Mouse (Mus musculus) embryonic facial prominence, embryonic 13.5 days (tissue): ENCODE measurements around the gene A530032D15Rik. TPM values are rescaled to one million over a fixed set of nuclear protein-coding genes. Genes with fewer than 3 reads are reported as not detected.
A peak's percentile ranks its signal among the peaks of the same experiment; 100 is the strongest.
"Not testable (repeated sequence)": the region's sequence is repeated elsewhere in the genome, so short reads cannot be mapped to it uniquely, and the experiment has no call there.

Experiments
- ATAC-seq: fragments of 200-750 bp; cut with Nextera tagmentation; 2 replicates; pipeline ENCODE4 v1.8.0; 2017; ENCODE audit warnings: low read depth; ENCODE audit not compliant: insufficient number of reproducible peaks, insufficient read depth, low FRiP score, low TSS enrichment
- H3K27ac ChIP-seq: fragments of 300-500 bp; sonication (generic); 2 replicates; pipeline ENCODE4 v1.5.1; 2015; ENCODE audit warnings: moderate library complexity, mild to moderate bottlenecking, inconsistent platforms
- H3K27me3 ChIP-seq: fragments of 300-500 bp; sonication (generic); 2 replicates; pipeline ENCODE4 v1.6.1; 2015; ENCODE audit warnings: mild to moderate bottlenecking, inconsistent platforms
- H3K36me3 ChIP-seq: fragments of 300-500 bp; sonication (generic); 2 replicates; pipeline ENCODE4 v1.6.1; 2015; ENCODE audit warnings: mild to moderate bottlenecking, inconsistent platforms
- H3K4me1 ChIP-seq: fragments of 300-500 bp; sonication (generic); 2 replicates; pipeline ENCODE4 v1.6.1; 2015; ENCODE audit warnings: inconsistent platforms
- H3K4me2 ChIP-seq: fragments of 300-500 bp; sonication (generic); 2 replicates; pipeline ENCODE4 v1.6.1; 2015; ENCODE audit warnings: moderate library complexity, mild to moderate bottlenecking, inconsistent platforms
- H3K4me3 ChIP-seq: fragments of 300-500 bp; sonication (generic); 2 replicates; pipeline ENCODE4 v1.5.1; 2015; ENCODE audit warnings: mild to moderate bottlenecking, inconsistent platforms
- H3K9ac ChIP-seq: fragments of 300-500 bp; sonication (generic); 2 replicates; pipeline ENCODE4 v1.6.1; 2015; ENCODE audit warnings: mild to moderate bottlenecking, inconsistent platforms
- H3K9me3 ChIP-seq: fragments of 300-500 bp; sonication (generic); 2 replicates; pipeline ENCODE4 v1.6.1; 2016; ENCODE audit warnings: inconsistent platforms
- WGBS: fragments of 180-500 bp; shearing (Covaris S2); methylation state at CpG from one replicate; pipeline ENCODE4 v1.1.7; 2015; ENCODE audit warnings: mixed read lengths; 5-methylcytosine and 5-hydroxymethylcytosine counted together
- polyA plus RNA-seq: library from polyadenylated mRNA; unstranded; fragments of >200 nt; fragmentation: Nextera tagmentation; extraction: Ambion mirVana; gene quantifications from 2 replicates; pipeline ENCODE4 v1.2.1, GENCODE M21; 2015

The A530032D15Rik gene
- not detected in 2 replicates for polyA plus RNA-seq

GRCm38 (mm10) chr1:85109753-85110152 lies at the start of gene A530032D15Rik:
Gene A530032D15Rik, minus strand, starts transcription at chr1:85109853.
- H3K4me2 ChIP-seq, H3K9ac ChIP-seq, H3K27me3 ChIP-seq, H3K36me3 ChIP-seq, H3K27ac ChIP-seq, ATAC-seq, H3K4me1 ChIP-seq, H3K4me3 ChIP-seq: not testable (repeated sequence)
- peaks cover 12% of the 10 kb centered on the region; the same call in 1 of the 2 replicates for H3K9me3 ChIP-seq
- WGBS: no CpG with 5 or more reads among the region's 7 CpGs

GRCm38 (mm10) chr1:85155151-85155550 lies 45.5 kb upstream of the A530032D15Rik start:
- H3K9ac ChIP-seq, H3K36me3 ChIP-seq, H3K27ac ChIP-seq, H3K9me3 ChIP-seq, H3K4me1 ChIP-seq, ATAC-seq, H3K27me3 ChIP-seq, H3K4me3 ChIP-seq, H3K4me2 ChIP-seq: not testable (repeated sequence)
- 79% methylated on average over 4 of the region's 5 CpGs for WGBS

GRCm38 (mm10) chr1:85133671-85134070 lies 24.0 kb upstream of the A530032D15Rik start:
- ATAC-seq, H3K4me1 ChIP-seq, H3K4me3 ChIP-seq, H3K9ac ChIP-seq, H3K36me3 ChIP-seq, H3K27me3 ChIP-seq, H3K27ac ChIP-seq, H3K4me2 ChIP-seq, H3K9me3 ChIP-seq: not testable (repeated sequence)
- 92% methylated on average over 22 of the region's 22 CpGs for WGBS

GRCm38 (mm10) chr1:85121841-85122240 lies 12.2 kb upstream of the A530032D15Rik start:
- WGBS: 92% methylated on average over 4 of the region's 4 CpGs
- H3K9me3 ChIP-seq, H3K4me3 ChIP-seq, H3K9ac ChIP-seq, H3K4me2 ChIP-seq, ATAC-seq, H3K27ac ChIP-seq, H3K36me3 ChIP-seq, H3K27me3 ChIP-seq, H3K4me1 ChIP-seq: not testable (repeated sequence)

GRCm38 (mm10) chr1:85118341-85118740 lies 8.7 kb upstream of the A530032D15Rik start:
- not testable (repeated sequence) for ATAC-seq, H3K27ac ChIP-seq
- WGBS: 80% methylated on average over 5 of the region's 6 CpGs

GRCm38 (mm10) chr1:85117537-85117936 lies 7.9 kb upstream of the A530032D15Rik start:
- H3K4me3 ChIP-seq, H3K9me3 ChIP-seq, ATAC-seq, H3K4me2 ChIP-seq, H3K27ac ChIP-seq, H3K27me3 ChIP-seq, H3K36me3 ChIP-seq, H3K4me1 ChIP-seq, H3K9ac ChIP-seq: not testable (repeated sequence)
- WGBS: 55% methylated on average over 4 of the region's 6 CpGs

More at GRCm38 (mm10) chr1:85118341-85118740, 8.7 kb upstream of the A530032D15Rik start:
- not testable (repeated sequence) for H3K27me3 ChIP-seq, H3K36me3 ChIP-seq, H3K4me1 ChIP-seq, H3K9ac ChIP-seq, H3K4me3 ChIP-seq, H3K4me2 ChIP-seq, H3K9me3 ChIP-seq

- H3K9ac ChIP-seq, H3K9me3 ChIP-seq, H3K4me3 ChIP-seq, H3K4me2 ChIP-seq, H3K4me1 ChIP-seq, H3K27me3 ChIP-seq, H3K27ac ChIP-seq, H3K36me3 ChIP-seq, ATAC-seq: not testable (repeated sequence)
- WGBS: 54% methylated on average over 6 of the region's 6 CpGs
Observed at GRCm38 (mm10) chr1:85114666-85115402, 5.2 kb upstream of the A530032D15Rik start.

GRCm38 (mm10) chr1:85114078-85114477 lies 4.4 kb upstream of the A530032D15Rik start:
- H3K9me3 ChIP-seq, H3K4me1 ChIP-seq, H3K4me2 ChIP-seq, H3K9ac ChIP-seq, H3K27ac ChIP-seq, H3K36me3 ChIP-seq, H3K4me3 ChIP-seq, H3K27me3 ChIP-seq: not testable (repeated sequence)
- WGBS: 77% methylated on average over 3 of the region's 3 CpGs
- ATAC-seq: peak; percentile 81

GRCm38 (mm10) chr1:85112889-85113288 lies 3.2 kb upstream of the A530032D15Rik start:
- 62% methylated on average over 2 of the region's 5 CpGs for WGBS
- not testable (repeated sequence) for H3K27ac ChIP-seq, H3K4me3 ChIP-seq, H3K4me1 ChIP-seq, H3K9ac ChIP-seq, H3K36me3 ChIP-seq, H3K27me3 ChIP-seq, H3K9me3 ChIP-seq, H3K4me2 ChIP-seq, ATAC-seq

GRCm38 (mm10) chr1:85112266-85112665 lies 2.6 kb upstream of the A530032D15Rik start:
- not testable (repeated sequence) for H3K9ac ChIP-seq, ATAC-seq, H3K4me3 ChIP-seq, H3K9me3 ChIP-seq, H3K4me1 ChIP-seq, H3K27me3 ChIP-seq, H3K4me2 ChIP-seq, H3K36me3 ChIP-seq, H3K27ac ChIP-seq
- WGBS: 86% methylated on average over 7 of the region's 7 CpGs

- H3K27ac ChIP-seq, H3K9ac ChIP-seq, H3K27me3 ChIP-seq, H3K4me3 ChIP-seq, H3K9me3 ChIP-seq, H3K4me1 ChIP-seq, H3K4me2 ChIP-seq, H3K36me3 ChIP-seq, ATAC-seq: not testable (repeated sequence)
- WGBS: 63% methylated on average over 10 of the region's 10 CpGs
Observed at GRCm38 (mm10) chr1:85111572-85111971, 1.9 kb upstream of the A530032D15Rik start.

GRCm38 (mm10) chr1:85110876-85111275 lies 1.2 kb upstream of the A530032D15Rik start:
- ATAC-seq, H3K9me3 ChIP-seq, H3K27me3 ChIP-seq, H3K36me3 ChIP-seq, H3K9ac ChIP-seq, H3K27ac ChIP-seq, H3K4me3 ChIP-seq, H3K4me1 ChIP-seq, H3K4me2 ChIP-seq: not testable (repeated sequence)
- WGBS: 81% methylated on average over 3 of the region's 3 CpGs
